Mouse (Mus musculus) bone marrow, adult 2 months (tissue): ENCODE data around the gene Pin1.

Experiments used
- CTCF ChIP-seq: fragments of 200-500 bp; IDR thresholded peaks from 2 replicates; pipeline ENCODE4 v1.5.1; 2011; ENCODE audit warnings: low read length, control low read depth; ENCODE audit not compliant: control insufficient read depth, insufficient read depth
- POLR2A ChIP-seq: fragments of 200-500 bp; IDR thresholded peaks from 2 replicates; pipeline ENCODE4 v1.6.1; 2011; ENCODE audit warnings: low read depth, mild to moderate bottlenecking, control low read depth, low read length, borderline replicate concordance; ENCODE audit not compliant: control insufficient read depth

- TF ChIP-seq POLR2A: no peak
- TF ChIP-seq CTCF: no peak
Observed at GRCm38 (mm10) chr9:20703832-20704380, 52.0 kb downstream of the Pin1 start.
